Mouse (Mus musculus): Measurements from ENCODE around the gene Klk1b26. TPM values are rescaled to one million over a fixed set of nuclear protein-coding genes. Genes with fewer than 3 reads are reported as not detected.
"Not testable (repeated sequence)": the region's sequence is repeated elsewhere in the genome, so short reads cannot be mapped to it uniquely, and the experiment has no call there.

Gene Klk1b26
- polyA plus RNA-seq, 1 experiment, result not detected

- Histone ChIP-seq H3K36me3 (ENCODE audit: control insufficient read depth, insufficient read depth, low read length) (no peaks in the 10 kb centered on the region), H3K27me3 (replicated peaks; ENCODE audit: control insufficient read depth, insufficient read depth, low read length) (no peaks in the 10 kb centered on the region), H3K27ac (ENCODE audit: insufficient read depth, low read depth, low read length) (no peak overlapping the region), H3K4me3 (ENCODE audit: insufficient read depth, low read depth, low read length) (no peak overlapping the region), H3K4me1 (ENCODE audit: control insufficient read depth, insufficient read depth, low read length) (no peaks in the 10 kb centered on the region)
- DNase-seq, result no peak
- TF ChIP-seq POLR2A (IDR thresholded peaks at IDR 0.05; ENCODE audit: low read depth, low read length) (no peak), CTCF (conservative IDR thresholded peaks at IDR 0.05; ENCODE audit: insufficient read depth, insufficient read length, low read depth, low read length) (no peak)
Observed at GRCm38 (mm10) chr7:44004847-44005246, 7.1 kb upstream of the Klk1b26 start.

GRCm38 (mm10) chr7:44014666-44015065 lies 2.7 kb downstream of the Klk1b26 start:
- not testable (repeated sequence) for H3K27me3 ChIP-seq (replicated peaks; ENCODE audit: control insufficient read depth, insufficient read depth, low read length); H3K27ac ChIP-seq (ENCODE audit: insufficient read depth, low read depth, low read length)
- 87% methylated on average over 6 of the region's 6 CpGs for WGBS

GRCm38 (mm10) chr7:44015071-44015470 lies 3.1 kb downstream of the Klk1b26 start:
- no peak for TF ChIP-seq CTCF (conservative IDR thresholded peaks at IDR 0.05; ENCODE audit: insufficient read depth, insufficient read length, low read depth, low read length)
- TF ChIP-seq POLR2A (IDR thresholded peaks at IDR 0.05; ENCODE audit: low read depth, low read length), result no peak
- H3K27ac ChIP-seq (ENCODE audit: insufficient read depth, low read depth, low read length), result no peak overlapping the region
- DNase-seq, result no peak
- H3K4me3 ChIP-seq (ENCODE audit: insufficient read depth, low read depth, low read length), result no peak overlapping the region
- 80% methylated on average over 5 of the region's 5 CpGs for WGBS
- no peaks in the 10 kb centered on the region for H3K4me1 ChIP-seq (ENCODE audit: control insufficient read depth, insufficient read depth, low read length)
- H3K27me3 ChIP-seq (replicated peaks; ENCODE audit: control insufficient read depth, insufficient read depth, low read length), result no peaks in the 10 kb centered on the region
- no peaks in the 10 kb centered on the region for H3K36me3 ChIP-seq (ENCODE audit: control insufficient read depth, insufficient read depth, low read length)

More at GRCm38 (mm10) chr7:44014666-44015065, 2.7 kb downstream of the Klk1b26 start:
- not testable (repeated sequence) for DNase-seq; H3K4me3 ChIP-seq (ENCODE audit: insufficient read depth, low read depth, low read length); H3K36me3 ChIP-seq (ENCODE audit: control insufficient read depth, insufficient read depth, low read length); H3K4me1 ChIP-seq (ENCODE audit: control insufficient read depth, insufficient read depth, low read length)

- 60% methylated on average over 3 of the region's 3 CpGs for WGBS
- not testable (repeated sequence) for H3K27me3 ChIP-seq (replicated peaks; ENCODE audit: control insufficient read depth, insufficient read depth, low read length); H3K4me3 ChIP-seq (ENCODE audit: insufficient read depth, low read depth, low read length)
Observed at GRCm38 (mm10) chr7:44051990-44052389, 40.0 kb downstream of the Klk1b26 start, which contains the start of gene Klk1b27. Gene Klk1b27 (plus strand): TSS chr7:44052290.

More at GRCm38 (mm10) chr7:44051990-44052389, 40.0 kb downstream of the Klk1b26 start, which contains the start of gene Klk1b27:
- not testable (repeated sequence) for H3K27ac ChIP-seq (ENCODE audit: insufficient read depth, low read depth, low read length); H3K4me1 ChIP-seq (ENCODE audit: control insufficient read depth, insufficient read depth, low read length); H3K36me3 ChIP-seq (ENCODE audit: control insufficient read depth, insufficient read depth, low read length); DNase-seq

Other genes starting within 250 kb of the Klk1b26 start
- not detected in 2 replicates for gene Klk12, start 243.3 kb upstream of the Klk1b26 start, polyA plus RNA-seq (2012; rRNA removed)
- 0.18 TPM in 1 of 2 replicates, not detected in the other for gene Klk11, start 237.6 kb upstream of the Klk1b26 start, polyA plus RNA-seq (2012; rRNA removed)
- 0.41 and 0.52 TPM in 2 replicates for gene Klk10, start 231.1 kb upstream of the Klk1b26 start, polyA plus RNA-seq (2012; rRNA removed)
- not detected in 2 replicates for gene Klk9, start 220.3 kb upstream of the Klk1b26 start, polyA plus RNA-seq (2012; rRNA removed)
- 4.2 and 5.9 TPM in 2 replicates for gene Klk8, start 214.6 kb upstream of the Klk1b26 start, polyA plus RNA-seq (2012; rRNA removed)
- not detected in 2 replicates for gene Klk7, start 200.9 kb upstream of the Klk1b26 start, polyA plus RNA-seq (2012; rRNA removed)
- gene Klk6, start 187.7 kb upstream of the Klk1b26 start, polyA plus RNA-seq (2012; rRNA removed), result not detected in 2 replicates
- not detected in 2 replicates for gene Klk5, start 170.2 kb upstream of the Klk1b26 start, polyA plus RNA-seq (2012; rRNA removed)
- not detected in 2 replicates for gene Klk4, start 131.0 kb upstream of the Klk1b26 start, polyA plus RNA-seq (2012; rRNA removed)
- gene Klk15, start 78.4 kb upstream of the Klk1b26 start, polyA plus RNA-seq (2012; rRNA removed), result 0.09 and 0.19 TPM in 2 replicates
- gene Klk1b8, start 61.5 kb upstream of the Klk1b26 start, polyA plus RNA-seq (2012; rRNA removed), result 1.0 and 1.1 TPM in 2 replicates
- 0.11 and 0.52 TPM in 2 replicates for gene Klk1b1, start 45.4 kb upstream of the Klk1b26 start, polyA plus RNA-seq (2012; rRNA removed)
- gene Klk1b9, start 36.1 kb upstream of the Klk1b26 start, polyA plus RNA-seq (2012; rRNA removed), result 1.6 and 1.7 TPM in 2 replicates
- gene Klk1b11, start 16.3 kb upstream of the Klk1b26 start, polyA plus RNA-seq (2012; rRNA removed), result 0.52 and 0.99 TPM in 2 replicates
- gene Klk1b27, start 40.1 kb downstream of the Klk1b26 start, polyA plus RNA-seq (2012; rRNA removed), result 1.6 and 3.2 TPM in 2 replicates
- 0.20 and 0.43 TPM in 2 replicates for gene Klk1b21, start 90.2 kb downstream of the Klk1b26 start, polyA plus RNA-seq (2012; rRNA removed)
- gene Klk1b22, start 100.5 kb downstream of the Klk1b26 start, polyA plus RNA-seq (2012; rRNA removed), result 1.1 and 2.4 TPM in 2 replicates
- 0.59 and 0.60 TPM in 2 replicates for gene Klk1b16, start 124.6 kb downstream of the Klk1b26 start, polyA plus RNA-seq (2012; rRNA removed)
- gene Klk1b24, start 176.1 kb downstream of the Klk1b26 start, polyA plus RNA-seq (2012; rRNA removed), result 2.0 and 2.1 TPM in 2 replicates
- 2.6 and 3.3 TPM in 2 replicates for gene Klk1b3, start 186.0 kb downstream of the Klk1b26 start, polyA plus RNA-seq (2012; rRNA removed)
- gene Klk1b4, start 195.3 kb downstream of the Klk1b26 start, polyA plus RNA-seq (2012; rRNA removed), result 0.53 and 0.91 TPM in 2 replicates
- gene Klk1b5, start 203.8 kb downstream of the Klk1b26 start, polyA plus RNA-seq (2012; rRNA removed), result 6.8 and 7.0 TPM in 2 replicates
- gene Klk1, start 213.2 kb downstream of the Klk1b26 start, polyA plus RNA-seq (2012; rRNA removed), result 4,551 and 6,375 TPM in 2 replicates
- 0.06 TPM in 1 of 2 replicates, not detected in the other for gene Gm36864, start 224.0 kb downstream of the Klk1b26 start, polyA plus RNA-seq (2012; rRNA removed)
- 27.2 and 32.1 TPM in 2 replicates for gene 1700028J19Rik, start 234.5 kb downstream of the Klk1b26 start, polyA plus RNA-seq (2012; rRNA removed)
- 39.4 and 47.9 TPM in 2 replicates for gene 2410002F23Rik, start 234.6 kb downstream of the Klk1b26 start, polyA plus RNA-seq (2012; rRNA removed)
- not detected in 2 replicates for gene Acp4, start 245.2 kb downstream of the Klk1b26 start, polyA plus RNA-seq (2012; rRNA removed)
- not detected in 2 replicates for gene Gm15517, start 249.3 kb downstream of the Klk1b26 start, polyA plus RNA-seq (2012; rRNA removed)

Data from kidney, adult 2 months (tissue).